Mouse (Mus musculus) frontal cortex, adult (tissue): Measurements from ENCODE around the gene Fgd1.

Experiments used
- ATAC-seq: cut with Nextera tagmentation; 2 replicates; pipeline ENCODE4 v1.9.2; 2017; ENCODE audit warnings: mild to moderate bottlenecking, moderate library complexity, mixed read lengths; ENCODE audit not compliant: low TSS enrichment

Gene Fgd1

DNA sequence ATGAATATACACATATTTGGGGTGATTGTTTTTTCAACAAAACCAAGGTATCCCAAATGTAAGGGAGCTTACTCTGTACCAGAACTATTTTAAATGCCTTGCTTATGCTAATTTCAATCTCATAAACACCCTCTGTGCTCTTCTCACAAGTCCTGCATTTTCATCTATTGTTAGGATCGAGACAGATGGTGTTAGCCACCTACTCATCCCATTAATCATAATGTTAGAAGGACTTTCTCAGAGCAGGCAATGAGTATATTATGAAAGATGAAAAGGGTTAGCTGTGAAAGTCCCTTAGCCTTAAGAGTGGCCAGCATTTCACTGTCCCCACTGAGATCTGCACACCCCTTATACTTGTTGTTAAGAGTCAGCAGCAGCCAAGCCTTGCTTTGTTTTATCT, 41.5 kb downstream of the Fgd1 start:
- peak; percentile 71 for ATAC-seq

DNA sequence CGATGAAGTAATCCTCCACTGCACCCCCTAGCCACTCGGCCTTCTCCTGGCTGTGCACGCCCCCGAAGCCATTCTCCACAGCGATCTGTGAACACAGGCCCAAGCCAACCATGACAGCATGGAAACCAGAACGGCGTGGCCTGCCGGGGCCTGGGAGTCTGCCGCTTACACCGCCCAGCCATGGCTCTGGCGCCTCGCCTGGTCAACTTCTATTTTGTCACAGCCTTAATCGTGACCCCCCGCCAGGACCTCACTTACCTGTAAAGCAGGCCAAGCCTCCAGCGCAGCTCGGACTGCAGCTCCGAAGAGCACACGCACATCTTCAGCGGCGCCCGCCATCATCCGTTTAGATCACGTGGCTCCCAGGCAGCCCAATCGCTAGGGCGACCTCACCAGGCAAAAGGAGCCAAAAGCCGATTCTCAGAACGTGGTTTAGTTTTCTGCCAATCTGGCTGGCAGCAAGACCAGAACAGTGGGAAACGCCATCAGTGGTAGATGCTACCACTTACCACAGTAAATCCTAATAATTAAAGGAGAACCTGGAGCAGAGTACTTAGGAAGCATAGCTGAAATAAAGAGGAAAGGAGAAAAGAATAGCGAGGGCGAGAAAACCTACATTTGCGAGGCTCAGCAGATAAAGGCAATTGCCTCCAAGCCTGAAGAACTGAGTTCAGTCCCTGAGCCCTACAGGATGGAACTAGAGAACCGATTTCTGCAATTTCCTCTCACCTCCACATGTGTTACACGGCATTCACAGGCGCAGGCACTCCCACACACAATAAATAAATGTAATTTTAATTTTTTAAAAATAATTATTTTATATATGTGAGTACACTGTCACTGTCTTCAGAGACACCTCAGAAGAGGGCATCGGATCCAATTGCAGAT, 50.5 kb downstream of the Fgd1 start, which contains the start of gene Tsr2:
Gene Tsr2 (minus strand): TSS at position 373 of the 888 bp plus-strand sequence.
- ATAC-seq, result peak; percentile 99

DNA sequence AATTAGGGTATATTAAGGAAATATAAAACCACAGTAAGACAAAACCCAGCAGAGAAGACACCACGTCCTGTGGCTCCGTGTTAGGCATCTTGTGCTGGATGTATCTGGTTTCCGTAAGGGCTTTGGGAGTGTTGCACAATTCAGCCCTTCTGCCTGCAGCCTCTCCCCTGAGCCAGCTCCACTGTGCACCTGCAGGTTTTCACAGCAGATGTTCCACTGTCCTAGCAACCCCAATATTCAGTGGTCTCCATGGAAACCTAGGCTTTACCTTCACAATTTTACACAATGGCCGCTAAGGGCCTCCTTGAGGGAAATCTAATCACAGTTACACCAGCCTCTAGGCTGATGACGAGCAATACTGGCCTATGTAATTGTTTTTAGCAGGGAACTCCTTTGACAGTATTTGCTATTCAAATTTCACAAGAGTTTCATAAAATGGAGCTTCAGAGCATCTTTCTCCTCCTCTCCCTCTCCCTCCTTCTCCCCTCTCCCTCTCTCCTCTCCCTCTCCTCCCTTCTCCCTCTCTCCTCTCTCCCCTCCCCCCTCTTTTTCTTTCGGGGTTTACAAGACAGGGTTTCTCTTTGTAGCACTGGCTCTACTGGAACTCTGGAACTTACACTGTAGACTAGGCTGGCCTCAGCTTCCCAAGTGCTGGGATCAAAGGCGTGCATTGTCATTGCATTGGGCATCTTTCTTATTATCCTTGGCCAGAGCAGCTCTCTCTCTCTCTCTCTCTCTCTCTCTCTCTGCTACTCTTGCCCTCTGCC, 61.5 kb downstream of the Fgd1 start:
- no peak for ATAC-seq

DNA sequence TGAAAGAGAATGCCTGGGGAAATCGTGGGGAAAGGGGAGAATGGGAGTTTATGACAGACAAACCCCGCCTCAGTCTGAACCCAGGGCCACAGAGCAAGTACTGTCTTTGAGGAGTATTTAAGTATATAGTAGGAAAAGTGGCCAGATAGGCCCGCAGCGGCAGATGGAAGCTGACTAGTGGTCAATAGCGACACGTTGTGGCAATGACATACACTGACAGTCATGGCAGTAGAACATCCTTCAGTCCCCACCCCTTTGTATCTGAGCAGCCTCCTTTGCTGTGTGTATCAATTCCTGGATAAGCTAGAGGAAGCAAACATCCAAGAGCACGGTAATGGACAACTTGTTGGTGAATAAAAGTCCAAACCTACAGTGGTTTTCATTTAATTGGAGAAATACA, 70.8 kb downstream of the Fgd1 start:
- ATAC-seq, result peak; percentile 86

DNA sequence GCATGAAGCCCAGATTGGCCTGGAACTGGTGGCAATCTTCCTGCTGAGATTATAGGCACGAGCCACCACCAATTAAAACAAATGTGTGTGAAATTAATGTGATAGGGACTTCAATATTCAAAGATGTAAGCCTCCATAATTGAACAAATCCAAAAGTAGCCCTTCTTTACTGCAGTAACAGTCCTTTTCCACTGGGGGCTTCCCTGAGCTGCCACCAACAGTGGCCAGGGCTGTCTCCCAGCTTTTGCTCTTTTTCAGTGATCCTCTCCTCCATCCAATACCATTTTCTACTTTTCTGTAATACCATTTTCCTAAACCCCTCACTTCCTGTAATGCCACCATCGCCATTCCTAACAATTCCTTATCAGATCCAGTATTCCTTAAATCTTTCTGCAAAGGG, 71.5 kb downstream of the Fgd1 start:
- ATAC-seq, result peak; percentile 74; the same call in 1 of the 2 replicates

DNA sequence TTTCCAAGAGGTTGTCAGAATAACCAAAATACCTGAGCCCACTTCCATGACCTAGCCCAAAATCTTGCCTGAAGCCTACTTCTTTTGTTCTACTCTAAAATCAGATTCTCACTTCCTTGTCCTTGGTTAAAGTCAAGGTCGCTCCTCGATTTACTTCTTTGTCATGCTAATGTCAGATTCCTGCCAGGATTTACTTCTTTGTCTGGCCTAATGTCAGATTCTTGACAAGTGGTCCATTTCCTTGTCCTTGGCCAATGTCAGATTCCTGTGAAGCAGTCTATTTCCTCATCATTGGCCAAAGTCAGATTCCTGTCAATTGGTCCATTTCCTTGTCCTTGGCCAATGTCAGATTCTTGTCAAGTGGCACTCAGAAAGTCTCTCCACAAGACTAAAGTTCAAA, 78.0 kb downstream of the Fgd1 start:
- ATAC-seq, result no peak

DNA sequence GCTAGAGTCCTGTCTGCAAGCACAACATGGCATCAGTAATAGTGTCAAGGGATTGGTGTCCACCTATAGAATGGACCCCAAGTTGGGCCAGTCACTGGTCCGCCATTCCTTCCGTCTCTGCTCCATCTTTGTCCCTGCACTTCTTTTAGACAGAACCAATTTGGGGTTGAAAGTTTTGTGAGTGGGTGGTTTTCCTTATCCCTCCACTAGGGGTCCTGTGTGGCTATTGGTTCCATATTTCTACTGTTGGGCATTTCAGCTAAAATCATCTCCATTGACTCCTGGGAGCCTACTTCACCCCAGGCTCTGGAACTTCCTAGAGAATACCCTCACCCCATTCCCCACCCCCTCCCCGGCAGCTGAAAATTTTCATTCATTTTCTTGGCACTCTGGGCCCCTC, 84.5 kb downstream of the Fgd1 start:
- ATAC-seq, result no peak

DNA sequence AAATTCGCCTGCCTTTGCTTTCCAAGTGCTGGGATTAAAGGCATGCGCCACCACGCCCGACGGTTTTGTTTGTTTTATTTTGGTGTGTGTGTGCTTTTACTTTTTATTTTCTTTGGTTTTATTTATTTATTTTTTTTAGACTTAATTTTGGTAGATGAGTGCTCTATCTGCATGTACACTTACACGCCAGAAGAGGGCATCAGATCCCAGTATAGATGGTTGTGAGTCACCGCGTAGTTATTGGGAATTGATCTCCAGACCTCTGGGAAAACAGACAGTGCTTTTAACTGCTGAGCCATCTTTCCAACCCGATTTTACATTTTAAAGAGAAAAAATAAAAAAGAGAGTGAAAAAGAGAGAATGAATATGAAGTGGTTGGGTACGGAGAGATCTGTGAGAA, 86.8 kb downstream of the Fgd1 start:
- no peak for ATAC-seq
